Mouse (Mus musculus): ENCODE data around the gene Ammecr1.

DNA sequence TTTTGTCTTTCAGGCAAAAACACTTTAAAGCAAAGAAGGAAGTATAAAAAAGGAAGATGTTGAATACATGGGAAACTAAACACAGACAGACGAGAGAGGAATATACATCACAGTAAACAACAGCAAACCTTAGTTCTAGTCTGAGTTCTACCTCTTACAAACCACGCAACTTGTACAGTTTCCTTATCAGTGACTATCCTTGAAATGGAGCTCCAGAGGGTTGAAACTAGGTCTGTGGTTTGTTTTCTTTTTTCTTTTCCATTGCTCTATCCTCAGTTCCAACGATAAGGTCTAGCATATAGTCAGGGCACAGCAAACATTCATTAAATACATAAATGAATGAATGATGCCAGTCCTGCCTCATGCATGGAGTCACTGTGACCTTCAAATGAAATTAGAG, 45.8 kb upstream of the Ammecr1 start:
- no peak for TF ChIP-seq POLR2A (IDR thresholded peaks at IDR 0.05; ENCODE audit: extremely low read depth, insufficient read depth, low read length)
- no peak for TF ChIP-seq CTCF (IDR thresholded peaks at IDR 0.05; ENCODE audit: extremely low read depth, insufficient read depth, low read length)
